Mouse (Mus musculus) testis, postnatal 14 days (tissue): ENCODE data around the gene Ndufab1.
A peak's percentile ranks its signal among the peaks of the same experiment; 100 is the strongest.
"Not testable (repeated sequence)": the region's sequence is repeated elsewhere in the genome, so short reads cannot be mapped to it uniquely, and the experiment has no call there.

Source experiments
- DNase-seq: peaks from one replicate; pipeline ENCODE4 v3.0.0; 2021; ENCODE audit warnings: low spot score

Gene Ndufab1

DNA sequence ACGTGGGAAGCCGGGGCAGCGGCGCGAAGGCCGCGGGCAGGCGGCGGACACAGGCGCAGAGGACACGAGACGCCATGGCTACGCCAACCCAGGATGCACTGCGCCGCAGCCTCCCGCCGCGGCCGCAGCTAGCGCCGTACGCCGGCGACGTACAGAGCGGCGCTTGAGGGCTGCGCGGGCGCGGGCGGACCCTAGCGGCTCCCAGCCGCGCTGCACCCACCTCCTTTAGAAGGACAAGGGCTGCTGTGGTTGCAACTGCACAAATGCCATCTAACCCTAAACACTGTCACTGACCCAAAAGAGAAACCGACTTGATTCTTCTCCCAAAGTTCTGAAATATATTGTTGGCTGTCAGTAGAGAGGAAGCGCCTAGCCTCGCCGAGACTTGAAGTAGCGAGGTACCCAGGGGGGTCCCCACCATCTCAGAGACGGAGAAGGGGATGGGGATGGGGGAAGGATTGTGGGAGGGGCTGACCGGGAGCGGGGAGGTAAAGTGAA, at the start of gene Ndufab1:
Gene Ndufab1, minus strand, starts transcription at position 140 of the 498 bp plus-strand sequence.
- DNase-seq = peak; percentile 87

GRCm38 (mm10) chr7:122140991-122141390, 39.3 kb upstream of the Ndufab1 start:
- no peak for DNase-seq

- DNase-seq = no peak
Measured at GRCm38 (mm10) chr7:122138190-122138589, 36.5 kb upstream of the Ndufab1 start.

DNA sequence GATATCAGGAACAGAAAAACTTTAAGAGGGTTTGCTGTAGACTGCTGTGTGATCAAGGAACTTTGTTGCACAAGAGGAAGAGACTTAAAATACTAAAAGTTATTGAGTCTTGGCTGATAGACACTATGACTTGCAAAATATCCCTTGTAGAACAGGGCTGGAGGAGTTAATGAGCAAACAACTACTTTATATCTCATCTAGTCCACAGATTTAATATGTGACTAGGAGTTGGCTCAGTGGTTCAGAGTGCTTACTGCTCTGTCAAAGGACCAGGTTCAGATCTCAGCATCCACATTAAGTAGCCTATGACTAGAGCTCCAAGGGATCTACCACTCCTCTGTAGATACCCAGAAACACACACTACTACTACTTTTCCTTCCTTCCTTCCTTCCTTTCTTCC, 35.4 kb upstream of the Ndufab1 start:
- DNase-seq = no peak

DNA sequence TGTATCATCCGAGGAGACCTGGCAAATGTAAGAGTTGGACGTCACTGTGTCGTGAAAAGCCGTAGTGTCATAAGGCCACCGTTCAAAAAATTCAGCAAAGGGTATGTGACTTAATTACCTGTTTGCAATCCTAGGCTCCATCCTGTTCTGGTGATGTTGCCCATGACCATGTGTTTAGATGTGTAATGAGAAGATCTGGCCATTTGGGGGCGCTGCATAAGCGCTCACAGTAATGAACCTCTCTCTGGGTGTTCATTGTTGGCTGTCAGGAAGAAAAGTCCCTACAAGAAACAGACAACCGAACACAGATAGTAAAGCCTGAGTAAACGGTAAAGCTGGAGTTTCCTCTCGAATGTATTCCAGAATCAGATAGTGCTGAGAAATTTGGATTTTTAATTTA, 33.4 kb upstream of the Ndufab1 start:
- no peak for DNase-seq

GRCm38 (mm10) chr7:122133338-122133625, 31.6 kb upstream of the Ndufab1 start:
- DNase-seq = no peak

GRCm38 (mm10) chr7:122132497-122133337, 31.0 kb upstream of the Ndufab1 start, which contains the start of the genes Palb2 and Dctn5:
Gene Palb2, minus strand, starts transcription at chr7:122132985.
Gene Dctn5, plus strand, starts transcription at chr7:122133041.
- peak; percentile 98 for DNase-seq

- DNase-seq = no peak
Measured at GRCm38 (mm10) chr7:122131834-122132233, 30.1 kb upstream of the Ndufab1 start.

DNA sequence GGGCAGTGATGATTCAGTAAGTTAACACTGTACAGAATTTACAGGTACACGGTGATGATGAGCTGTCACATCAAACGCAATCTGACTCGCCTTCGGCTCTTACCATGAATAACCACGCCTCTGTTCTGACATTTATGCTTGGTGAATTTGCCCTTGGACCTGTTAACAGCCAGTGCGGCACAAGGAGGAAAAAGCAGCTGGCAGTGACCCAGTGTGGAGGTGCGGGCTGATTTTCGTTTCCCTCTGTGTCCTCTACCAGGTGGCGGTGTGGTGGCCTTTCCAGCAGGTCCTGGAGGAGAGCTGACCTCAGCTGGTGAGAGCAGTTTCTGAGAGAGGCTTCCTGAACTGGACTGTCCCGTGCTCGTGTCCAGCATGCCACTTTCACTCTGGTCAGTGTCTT, 25.3 kb upstream of the Ndufab1 start:
- no peak for DNase-seq

DNA sequence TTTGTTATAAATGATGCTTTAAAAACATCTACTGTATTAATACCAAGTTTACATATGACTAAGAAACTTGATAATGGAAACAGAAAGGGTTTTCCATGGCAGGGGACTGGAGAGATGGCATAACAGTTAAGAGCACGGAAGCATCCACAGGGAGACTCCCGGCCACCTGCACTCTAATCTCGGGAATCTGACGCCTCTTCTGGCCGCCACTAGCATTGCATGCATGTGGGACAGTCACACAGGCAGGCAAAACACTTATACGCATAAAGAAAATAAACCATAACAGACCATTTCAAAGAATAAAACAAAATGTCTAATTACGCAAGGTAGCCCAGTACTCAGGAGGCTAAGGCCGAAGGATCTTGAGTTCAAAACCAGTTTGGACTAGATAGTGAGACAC, 23.9 kb upstream of the Ndufab1 start:
- no peak for DNase-seq

GRCm38 (mm10) chr7:122123518-122123917, 21.8 kb upstream of the Ndufab1 start:
- no peak for DNase-seq

DNA sequence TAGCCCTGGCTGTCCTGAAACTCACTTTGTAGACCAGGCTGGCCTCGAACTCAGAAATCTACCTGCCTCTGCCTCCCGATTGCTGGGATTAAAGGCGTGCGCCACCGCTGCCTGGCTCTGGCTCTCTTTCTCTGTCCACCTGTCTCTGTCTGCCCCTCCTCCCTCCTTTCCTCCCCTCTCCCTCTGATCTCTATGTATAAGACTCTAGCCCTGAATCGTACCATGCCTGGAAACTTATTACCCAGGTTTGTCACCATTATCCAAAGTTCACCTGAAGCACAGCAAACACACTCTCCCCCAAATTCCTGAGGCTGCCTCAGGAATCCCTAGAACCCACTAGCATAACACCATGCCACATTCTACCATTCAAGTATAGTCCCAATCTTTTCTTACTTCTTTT, 6.5 kb upstream of the Ndufab1 start:
- DNase-seq = no peak

GRCm38 (mm10) chr7:122101014-122101746, 506 bp downstream of the Ndufab1 start:
- not testable (repeated sequence) for DNase-seq

GRCm38 (mm10) chr7:122099222-122099621, 2.5 kb downstream of the Ndufab1 start:
- DNase-seq = no peak

GRCm38 (mm10) chr7:122098009-122098408, 3.7 kb downstream of the Ndufab1 start:
- DNase-seq = no peak

DNA sequence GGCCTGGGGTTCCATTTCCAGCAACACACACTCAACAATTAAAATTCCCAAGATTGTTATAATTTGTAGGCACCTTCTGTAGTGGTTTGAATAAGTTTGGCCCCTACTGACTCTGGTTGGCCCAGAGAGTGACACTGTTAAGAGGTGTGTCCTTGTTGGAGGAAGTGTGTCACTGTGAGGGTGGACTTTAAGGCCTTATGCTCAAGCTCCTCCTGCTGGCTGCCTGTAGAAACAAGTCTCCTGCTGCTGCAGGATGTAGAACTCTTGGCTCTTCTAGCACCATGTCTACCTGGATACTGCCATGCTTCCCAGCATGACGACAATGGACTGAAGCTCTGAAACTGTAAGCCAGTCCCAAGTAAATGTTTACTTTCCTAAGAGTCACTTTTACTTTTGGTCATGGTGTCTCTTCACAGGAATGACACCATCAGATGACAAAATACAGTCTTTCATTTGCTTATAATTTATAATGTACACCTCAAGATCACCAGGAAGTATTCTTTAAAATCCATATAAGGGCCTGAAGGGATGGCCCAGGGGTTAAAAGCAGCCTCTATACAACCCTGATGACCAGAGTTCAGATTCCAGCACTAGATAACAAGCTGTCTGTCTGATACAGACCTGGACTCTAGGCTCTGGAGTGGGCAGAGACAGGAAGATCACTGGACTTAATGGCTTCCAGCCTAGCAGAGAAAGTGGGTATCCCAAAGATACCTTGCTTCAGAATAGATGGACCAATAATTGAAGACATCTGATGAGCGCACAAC, 6.9 kb downstream of the Ndufab1 start:
- DNase-seq = no peak

GRCm38 (mm10) chr7:122087195-122087982, 14.3 kb downstream of the Ndufab1 start:
- DNase-seq = no peak

- DNase-seq = no peak
Measured at GRCm38 (mm10) chr7:122081071-122081470, 20.6 kb downstream of the Ndufab1 start.

DNA sequence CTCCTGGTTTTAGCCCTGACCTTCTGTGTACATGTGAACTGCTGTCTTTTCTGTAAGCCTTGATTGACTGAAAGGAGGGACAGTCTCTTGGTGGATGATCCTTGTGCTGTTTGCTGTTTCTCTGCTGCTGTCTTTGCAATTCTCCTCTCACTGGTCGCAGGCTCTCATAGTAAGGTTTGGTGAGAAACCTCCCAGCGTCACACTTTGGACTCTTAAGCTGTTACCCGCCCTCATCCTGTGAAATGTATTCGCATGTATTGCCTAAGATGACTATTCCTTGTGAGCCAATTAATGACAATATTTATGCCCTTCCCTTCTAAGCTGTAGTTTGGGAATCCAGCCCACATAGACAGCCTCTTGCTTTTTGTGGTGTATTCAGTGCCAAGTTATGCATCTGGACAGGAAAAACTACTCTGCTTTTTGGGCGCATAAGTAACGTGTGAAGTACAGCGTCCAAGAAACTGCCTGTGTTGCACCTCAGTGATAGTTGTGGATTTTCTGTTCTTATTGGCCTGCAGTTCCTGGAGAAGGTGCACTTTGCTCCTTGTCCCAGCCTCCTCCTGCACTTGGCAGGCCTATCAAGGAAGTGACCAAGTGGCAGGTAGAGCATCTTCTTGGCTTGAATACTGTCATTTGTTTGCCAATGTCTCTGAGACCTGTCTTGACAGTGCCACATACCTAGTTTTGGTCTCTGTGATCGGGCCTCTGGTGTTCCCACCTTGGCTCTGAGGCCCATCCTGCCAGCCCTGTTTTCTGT, 21.7 kb downstream of the Ndufab1 start:
- no peak for DNase-seq

- no peak for DNase-seq
Measured at GRCm38 (mm10) chr7:122074374-122074773, 27.3 kb downstream of the Ndufab1 start.
